Mouse (Mus musculus) retina, postnatal 1 day (tissue): ENCODE measurements at regions not wholly inside any gene's neighbourhood (a gene's known extent, or its start where the extent isn't known, plus 50 kb on each side); places are given as distances from the start of the nearest gene placed in this dataset.
A peak's percentile ranks its signal among the peaks of the same experiment; 100 is the strongest.

Experiments used
- DNase-seq: peaks from one replicate; pipeline ENCODE4 v3.0.0-alpha.2; 2012

GRCm38 (mm10) chr3:117520461-117520860 lies 54.2 kb upstream of the Plppr5 start:
- DNase-seq: peak; percentile 93

- DNase-seq: no peak
These were observed 66.5 kb upstream of the Plppr5 start for GRCm38 (mm10) chr3:117508090-117508489.

GRCm38 (mm10) chr3:117506151-117506723 lies 68.4 kb upstream of the Plppr5 start:
- no peak for DNase-seq

- peak; percentile 50 for DNase-seq
These were observed 73.5 kb upstream of the Plppr5 start for GRCm38 (mm10) chr3:117501107-117501506.

GRCm38 (mm10) chr3:117498138-117498897 lies 76.3 kb upstream of the Plppr5 start:
- DNase-seq: no peak

GRCm38 (mm10) chr3:117494118-117494517 lies 80.5 kb upstream of the Plppr5 start:
- peak; percentile 51 for DNase-seq

GRCm38 (mm10) chr3:117487281-117488027 lies 87.2 kb upstream of the Plppr5 start:
- DNase-seq: no peak

GRCm38 (mm10) chr3:117486351-117486750 lies 88.3 kb upstream of the Plppr5 start:
- no peak for DNase-seq

- no peak for DNase-seq
These were observed 94.5 kb upstream of the Plppr5 start for GRCm38 (mm10) chr3:117480131-117480530.

GRCm38 (mm10) chr3:117459507-117459906 lies 98.8 kb upstream of the Plppr4 start:
- DNase-seq: peak; percentile 50

GRCm38 (mm10) chr3:117450559-117450958 lies 89.9 kb upstream of the Plppr4 start:
- peak; percentile 54 for DNase-seq

- DNase-seq: peak; percentile 12
These were observed 81.2 kb upstream of the Plppr4 start for GRCm38 (mm10) chr3:117441887-117442286.

GRCm38 (mm10) chr3:117440294-117440693 lies 79.6 kb upstream of the Plppr4 start:
- peak; percentile 7 for DNase-seq

- DNase-seq: peak; percentile 90
These were observed 77.9 kb upstream of the Plppr4 start for GRCm38 (mm10) chr3:117438473-117439114.

GRCm38 (mm10) chr3:117424526-117424925 lies 63.9 kb upstream of the Plppr4 start:
- DNase-seq: no peak

GRCm38 (mm10) chr3:117412896-117413747 lies 52.4 kb upstream of the Plppr4 start:
- DNase-seq: peak; percentile 57
